Mouse (Mus musculus) lung, adult 2 months (tissue): ENCODE results near the gene Spred1.

Experiments
- CTCF ChIP-seq: fragments of 200-500 bp; IDR thresholded peaks from 2 replicates; pipeline ENCODE4 v1.5.1; 2011; ENCODE audit warnings: mild to moderate bottlenecking, low read length, control low read depth; ENCODE audit not compliant: insufficient read depth
- POLR2A ChIP-seq: fragments of 200-500 bp; IDR thresholded peaks from 2 replicates; pipeline ENCODE4 v1.6.1; 2011; ENCODE audit warnings: low read depth, mild to moderate bottlenecking, control low read depth, low read length, borderline replicate concordance; ENCODE audit errors: extremely low read depth

DNA sequence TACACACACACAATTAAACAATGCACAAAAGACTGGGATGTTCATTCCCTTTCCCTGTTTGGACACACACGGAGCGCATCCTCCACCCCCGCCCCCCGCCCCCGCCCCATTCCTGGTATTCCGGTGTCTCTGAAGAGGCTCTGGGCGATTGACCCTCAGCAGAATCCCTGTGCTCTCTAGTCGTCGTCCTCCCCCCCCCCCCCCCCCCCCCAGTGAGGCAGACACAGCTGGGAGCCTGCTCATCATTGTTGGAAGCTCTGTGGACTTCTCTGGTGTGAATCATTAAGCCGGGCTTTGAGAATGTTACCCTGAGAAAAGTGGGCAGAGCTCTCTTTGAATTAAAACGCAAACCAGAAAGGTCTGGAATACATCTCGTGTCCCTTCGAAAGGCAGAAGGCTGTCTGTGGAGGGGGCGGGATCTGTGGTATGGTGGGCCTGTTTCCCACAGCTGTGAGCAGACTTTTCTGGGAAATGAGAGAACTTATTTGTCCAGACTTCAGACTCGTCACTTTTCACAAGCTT is 96.6 kb downstream of the Spred1 start:
- no peak for TF ChIP-seq CTCF
- no peak for TF ChIP-seq POLR2A
